Mouse (Mus musculus) CD4-positive helper T cell, adult 2 months (primary cell): ENCODE results near the gene Gm4846.
A peak's percentile ranks its signal among the peaks of the same experiment; 100 is the strongest.
"Not testable (repeated sequence)": the region's sequence is repeated elsewhere in the genome, so short reads cannot be mapped to it uniquely, and the experiment has no call there.

Experiments used
- DNase-seq: peaks from one replicate; pipeline ENCODE4 v3.0.0-alpha.2; 2012; ENCODE audit warnings: low read depth, missing footprints, low spot score

Gm4846 gene

GRCm38 (mm10) chr1:166497488-166497887 lies at the start of gene Gm4846:
Gene Gm4846, minus strand, starts transcription at chr1:166497588.
- DNase-seq, result not testable (repeated sequence)

GRCm38 (mm10) chr1:166531521-166531920 lies 34.1 kb upstream of the Gm4846 start:
- DNase-seq, result not testable (repeated sequence)

- DNase-seq, result not testable (repeated sequence)
Measured at GRCm38 (mm10) chr1:166524709-166525108, 27.3 kb upstream of the Gm4846 start.

- not testable (repeated sequence) for DNase-seq
Measured at GRCm38 (mm10) chr1:166519626-166520025, 22.2 kb upstream of the Gm4846 start.

- DNase-seq, result peak; percentile 5
Measured at GRCm38 (mm10) chr1:166516556-166516955, 19.2 kb upstream of the Gm4846 start.

GRCm38 (mm10) chr1:166504206-166504605 lies 6.8 kb upstream of the Gm4846 start:
- DNase-seq, result not testable (repeated sequence)

GRCm38 (mm10) chr1:166479503-166479902 lies 17.9 kb downstream of the Gm4846 start:
- no peak for DNase-seq

GRCm38 (mm10) chr1:166467172-166467571 lies 30.2 kb downstream of the Gm4846 start:
- DNase-seq, result no peak

GRCm38 (mm10) chr1:166462544-166462943 lies 34.8 kb downstream of the Gm4846 start:
- peak; percentile 69 for DNase-seq

- no peak for DNase-seq
Measured at GRCm38 (mm10) chr1:166441992-166442391, 55.4 kb downstream of the Gm4846 start.

- DNase-seq, result no peak
Measured at GRCm38 (mm10) chr1:166439426-166439825, 58.0 kb downstream of the Gm4846 start.
